Mouse (Mus musculus) olfactory bulb, adult 2 months (tissue): ENCODE data around the gene Nf1. TPM values are rescaled to one million over a fixed set of nuclear protein-coding genes. Genes with fewer than 3 reads are reported as not detected.

Source experiments
- H3K27ac ChIP-seq: fragments of 200-500 bp; 2 replicates; pipeline ENCODE4 v1.5.1; 2012; ENCODE audit warnings: low read depth, low read length; ENCODE audit not compliant: insufficient read depth
- H3K4me1 ChIP-seq: fragments of 200-500 bp; 2 replicates; pipeline ENCODE4 v1.6.1; 2012; ENCODE audit warnings: low read length; ENCODE audit not compliant: control insufficient read depth, insufficient read depth
- H3K4me3 ChIP-seq: fragments of 200-500 bp; 2 replicates; pipeline ENCODE4 v1.5.1; 2012; ENCODE audit warnings: mild to moderate bottlenecking, low read depth, low read length, moderate library complexity; ENCODE audit not compliant: insufficient read depth
- CTCF ChIP-seq: fragments of 200-500 bp; IDR thresholded peaks from 2 replicates; pipeline ENCODE4 v1.5.1; 2012; ENCODE audit warnings: low read depth, mild to moderate bottlenecking, low read length, moderate library complexity; ENCODE audit not compliant: insufficient read depth
- POLR2A ChIP-seq: fragments of 200-500 bp; IDR thresholded peaks from 2 replicates; pipeline ENCODE4 v1.6.1; 2012; ENCODE audit warnings: mild to moderate bottlenecking, low read depth, low read length, moderate library complexity; ENCODE audit not compliant: insufficient read depth
- WGBS: fragments of 180-500 bp; shearing (Covaris S2); methylation state at CpG from one replicate; pipeline ENCODE4 v1.1.7; 2018; 5-methylcytosine and 5-hydroxymethylcytosine counted together
- polyA plus RNA-seq: library from polyadenylated mRNA; stranded (reverse); fragments of >200 nt; gene quantifications from 2 replicates; pipeline ENCODE4 v1.2.4, GENCODE M21; 2012; ENCODE audit warnings: low replicate concordance; ENCODE audit not compliant: missing spikeins, insufficient read depth, insufficient read length

The Nf1 gene
- polyA plus RNA-seq, 1 experiment, result 163 TPM

GRCm38 (mm10) chr11:79323985-79324685, 15.4 kb upstream of the Nf1 start:
- H3K27ac ChIP-seq, result no peak overlapping the region
- peaks cover 5% of the 10 kb centered on the region; the same call in 1 of the 2 replicates for H3K4me1 ChIP-seq
- H3K4me3 ChIP-seq, result no peak overlapping the region
- TF ChIP-seq CTCF (no peak), POLR2A (no peak)
- WGBS, result 69% methylated on average over 12 of the region's 12 CpGs

DNA sequence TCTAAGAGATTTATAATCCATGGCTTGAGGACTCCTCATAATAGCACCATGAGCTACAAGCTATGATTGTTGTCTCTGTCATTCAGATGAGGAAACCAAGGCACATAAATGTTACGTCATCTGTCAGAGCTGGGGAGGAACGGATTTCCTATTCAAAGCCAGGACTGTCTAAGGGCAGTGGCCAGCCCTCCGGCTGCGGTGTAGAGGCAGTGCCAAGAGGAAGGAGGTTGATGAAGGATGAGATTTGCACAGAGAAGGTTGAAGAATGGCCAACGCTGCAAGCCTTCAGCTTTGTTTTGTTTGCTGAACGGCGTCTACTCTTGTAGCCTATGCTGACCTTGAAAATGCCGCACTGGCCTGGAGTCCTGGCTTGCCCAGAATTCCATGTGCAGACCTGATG, 13.8 kb upstream of the Nf1 start:
- Histone ChIP-seq H3K4me3 (no peak overlapping the region), H3K27ac (no peak overlapping the region), H3K4me1 (peaks cover 5% of the 10 kb centered on the region; the same call in 1 of the 2 replicates)
- 93% methylated on average over 8 of the region's 8 CpGs for WGBS
- no peak for TF ChIP-seq CTCF
- TF ChIP-seq POLR2A, result no peak

DNA sequence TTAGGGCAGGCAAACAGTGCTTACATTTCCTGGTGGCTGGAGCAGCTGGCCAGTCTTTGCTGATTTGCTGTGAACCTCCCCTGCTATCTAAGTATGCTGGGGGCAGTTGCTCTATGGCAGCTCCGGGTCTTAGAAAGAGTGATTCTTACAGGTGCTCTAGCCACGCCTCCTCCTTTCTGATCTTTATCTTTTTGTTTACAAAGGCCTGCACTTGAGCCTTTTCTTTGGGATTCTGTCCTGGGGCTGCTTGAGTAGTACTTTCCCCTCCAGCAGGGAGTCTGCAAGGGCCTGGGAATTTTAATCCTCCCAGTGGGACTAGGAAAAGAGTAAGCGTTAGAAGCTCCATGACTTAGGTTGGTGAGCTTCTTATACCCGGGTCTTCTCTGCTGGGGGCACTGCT, 12.4 kb upstream of the Nf1 start:
- WGBS, result 45% methylated on average over 4 of the region's 4 CpGs
- peaks cover 5% of the 10 kb centered on the region; the same call in 1 of the 2 replicates for H3K4me1 ChIP-seq
- H3K4me3 ChIP-seq, result no peak overlapping the region
- no peak overlapping the region for H3K27ac ChIP-seq
- TF ChIP-seq CTCF (no peak), POLR2A (no peak)

DNA sequence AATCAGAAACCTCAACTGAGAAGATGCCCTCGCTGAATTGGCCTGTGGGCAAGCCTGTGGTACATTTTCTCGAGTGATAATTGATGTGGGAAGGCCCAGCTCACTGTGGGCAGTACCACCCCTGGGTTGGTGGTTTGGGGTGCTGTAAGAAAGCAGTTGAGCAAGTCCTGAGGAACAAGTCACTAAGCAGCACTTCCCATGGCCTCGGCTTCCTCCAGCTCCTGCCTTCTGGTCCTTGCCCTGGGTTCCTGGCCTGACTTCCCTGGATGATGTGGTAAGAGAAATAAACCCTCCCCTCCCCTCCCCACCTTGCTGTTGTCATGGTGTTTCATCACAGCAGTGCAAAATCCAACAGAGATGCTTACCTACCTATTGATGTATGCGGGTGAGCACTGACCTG, 11.4 kb upstream of the Nf1 start:
- Histone ChIP-seq H3K4me3 (no peak overlapping the region), H3K27ac (no peak overlapping the region), H3K4me1 (peaks cover 4% of the 10 kb centered on the region; the same call in 1 of the 2 replicates)
- 95% methylated on average over 4 of the region's 4 CpGs for WGBS
- TF ChIP-seq POLR2A, result no peak
- TF ChIP-seq CTCF, result no peak

DNA sequence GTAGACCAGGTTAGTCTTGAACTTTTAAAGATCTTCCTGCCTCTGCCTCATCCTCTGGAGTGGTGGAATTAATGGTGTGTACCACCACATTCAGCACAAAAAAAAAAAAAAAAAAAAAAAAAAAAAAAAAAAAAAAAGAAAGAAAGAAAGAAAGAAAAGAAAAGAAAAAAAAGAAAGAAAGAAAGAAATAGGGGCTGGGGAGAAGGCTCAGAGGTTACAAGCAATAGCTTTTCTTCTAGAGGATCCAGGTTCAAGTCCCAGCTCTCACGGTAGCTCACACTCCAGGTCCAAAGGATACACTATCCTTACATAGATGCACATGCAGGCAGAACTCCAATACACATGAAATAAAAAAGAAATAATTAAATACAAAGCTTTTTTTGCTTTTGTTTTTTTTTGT, 9.9 kb upstream of the Nf1 start:
- WGBS, result 100% methylated on average over 1 of the region's 1 CpGs
- Histone ChIP-seq H3K4me1 (no peaks in the 10 kb centered on the region), H3K27ac (no peak overlapping the region), H3K4me3 (no peak overlapping the region)
- TF ChIP-seq POLR2A (no peak), CTCF (no peak)

GRCm38 (mm10) chr11:79335077-79335476, 4.4 kb upstream of the Nf1 start:
- H3K4me3 ChIP-seq, result no peak overlapping the region
- no peaks in the 10 kb centered on the region for H3K4me1 ChIP-seq
- TF ChIP-seq POLR2A (no peak), CTCF (no peak)
- H3K27ac ChIP-seq, result no peak overlapping the region
- WGBS, result 90% methylated on average over 6 of the region's 6 CpGs

DNA sequence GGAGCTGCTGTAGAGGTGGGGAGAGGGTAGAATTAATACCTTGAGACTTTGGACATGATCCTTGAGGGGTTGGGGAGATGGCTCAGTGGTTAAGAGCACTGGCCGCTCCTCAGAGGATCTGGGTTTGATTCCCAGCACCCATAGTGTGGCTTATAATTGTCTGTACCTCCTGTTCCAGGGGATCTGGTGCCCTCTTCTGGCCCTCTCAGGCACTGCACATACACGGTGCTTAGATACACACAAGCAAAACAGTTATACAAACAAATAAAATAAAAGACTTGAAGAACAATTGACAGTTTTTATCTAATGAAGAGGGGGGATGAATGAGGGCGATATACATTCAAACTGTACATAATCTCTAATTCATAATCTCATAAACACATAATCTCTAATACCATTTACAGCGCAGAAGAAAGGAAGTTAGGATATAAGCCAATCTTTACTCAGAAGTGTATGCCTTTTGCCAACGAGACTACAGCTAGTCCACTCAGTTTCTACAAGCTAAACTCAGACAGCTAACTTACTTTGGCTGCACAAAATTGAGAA, 2.7 kb upstream of the Nf1 start:
- Histone ChIP-seq H3K4me3 (no peak overlapping the region), H3K27ac (no peak overlapping the region), H3K4me1 (0 out of 2 replicates have a peak, but pooled peaks cover 3% of the 10 kb centered on the region)
- 93% methylated on average over 5 of the region's 5 CpGs for WGBS
- no peak for TF ChIP-seq POLR2A
- no peak for TF ChIP-seq CTCF

DNA sequence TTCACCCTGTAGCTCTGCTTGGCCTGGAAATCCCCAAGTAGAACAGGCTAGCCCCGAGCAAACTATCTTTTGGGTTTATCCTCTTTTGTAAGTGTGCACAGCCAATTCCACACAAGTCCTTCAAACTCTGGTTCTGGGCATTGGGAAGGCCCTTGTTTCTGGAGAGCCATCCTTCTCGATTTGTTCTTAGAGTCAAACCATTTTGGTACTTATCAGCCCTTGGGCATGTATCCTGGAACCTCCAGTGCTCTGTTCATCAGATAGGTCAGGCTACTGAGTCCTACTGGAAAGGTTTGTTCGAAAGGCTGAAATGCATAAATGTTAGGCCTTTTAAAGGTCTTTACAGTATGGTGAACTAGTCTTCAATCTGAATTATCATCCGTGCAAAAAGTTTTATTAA, 872 bp upstream of the Nf1 start:
- Histone ChIP-seq H3K4me1 (0 out of 2 replicates have a peak, but pooled peaks cover 3% of the 10 kb centered on the region), H3K27ac (no peak overlapping the region), H3K4me3 (no peak overlapping the region)
- TF ChIP-seq POLR2A (no peak), CTCF (no peak)
- 55% methylated on average over 4 of the region's 4 CpGs for WGBS
